Mouse (Mus musculus): Measurements from ENCODE around the gene Polr3e.
A peak's percentile ranks its signal among the peaks of the same experiment; 100 is the strongest.

The Polr3e gene

GRCm38 (mm10) chr7:120917592-120918461, at the start of gene Polr3e:
TSS of gene Polr3e (plus strand) at chr7:120917744.
- ATAC-seq (ENCODE audit: low TSS enrichment): peak; percentile 90

GRCm38 (mm10) chr7:120869883-120870282, 47.7 kb upstream of the Polr3e start:
- peak; percentile 21 for ATAC-seq (ENCODE audit: low TSS enrichment)

- ATAC-seq (ENCODE audit: low TSS enrichment): peak; percentile 64
These were observed 47.0 kb upstream of the Polr3e start for GRCm38 (mm10) chr7:120870431-120871008.

- no peak for ATAC-seq (ENCODE audit: low TSS enrichment)
These were observed 44.5 kb upstream of the Polr3e start for GRCm38 (mm10) chr7:120873083-120873482.

GRCm38 (mm10) chr7:120874021-120874420, 43.5 kb upstream of the Polr3e start:
- no peak for ATAC-seq (ENCODE audit: low TSS enrichment)

- ATAC-seq (ENCODE audit: low TSS enrichment): no peak
These were observed 42.6 kb upstream of the Polr3e start for GRCm38 (mm10) chr7:120874764-120875539.

- ATAC-seq (ENCODE audit: low TSS enrichment): no peak
These were observed 41.8 kb upstream of the Polr3e start for GRCm38 (mm10) chr7:120875540-120876388.

GRCm38 (mm10) chr7:120878271-120878670, 39.3 kb upstream of the Polr3e start:
- peak; percentile 98 for ATAC-seq (ENCODE audit: low TSS enrichment)

- ATAC-seq (ENCODE audit: low TSS enrichment): no peak
These were observed 37.6 kb upstream of the Polr3e start for GRCm38 (mm10) chr7:120879972-120880371.

- ATAC-seq (ENCODE audit: low TSS enrichment): no peak
These were observed 36.8 kb upstream of the Polr3e start for GRCm38 (mm10) chr7:120880770-120881169.

- ATAC-seq (ENCODE audit: low TSS enrichment): no peak
These were observed 36.1 kb upstream of the Polr3e start for GRCm38 (mm10) chr7:120881451-120881850.

GRCm38 (mm10) chr7:120882674-120883073, 34.9 kb upstream of the Polr3e start:
- ATAC-seq (ENCODE audit: low TSS enrichment): no peak

GRCm38 (mm10) chr7:120883523-120884290, 33.8 kb upstream of the Polr3e start:
- no peak for ATAC-seq (ENCODE audit: low TSS enrichment)

GRCm38 (mm10) chr7:120884746-120885145, 32.8 kb upstream of the Polr3e start:
- no peak for ATAC-seq (ENCODE audit: low TSS enrichment)

- ATAC-seq (ENCODE audit: low TSS enrichment): no peak
These were observed 24.4 kb upstream of the Polr3e start for GRCm38 (mm10) chr7:120893123-120893522.

- no peak for ATAC-seq (ENCODE audit: low TSS enrichment)
These were observed 20.5 kb upstream of the Polr3e start for GRCm38 (mm10) chr7:120897054-120897453.

- no peak for ATAC-seq (ENCODE audit: low TSS enrichment)
These were observed 19.7 kb upstream of the Polr3e start for GRCm38 (mm10) chr7:120897711-120898335.

- no peak for ATAC-seq (ENCODE audit: low TSS enrichment)
These were observed 17.4 kb upstream of the Polr3e start for GRCm38 (mm10) chr7:120900191-120900590.

- no peak for ATAC-seq (ENCODE audit: low TSS enrichment)
These were observed 15.8 kb upstream of the Polr3e start for GRCm38 (mm10) chr7:120901701-120902100.

GRCm38 (mm10) chr7:120902931-120903330, 14.6 kb upstream of the Polr3e start:
- no peak for ATAC-seq (ENCODE audit: low TSS enrichment)
